Mouse (Mus musculus) spleen, adult 18-20 months (tissue): ENCODE data around the gene Sash1.

Experiments
- DNase-seq, 2 experiments: peaks; one replicate each; pipeline ENCODE4 v3.0.0; 2022; ENCODE audit warnings: mixed read lengths in 2 of 2

The Sash1 gene

DNA sequence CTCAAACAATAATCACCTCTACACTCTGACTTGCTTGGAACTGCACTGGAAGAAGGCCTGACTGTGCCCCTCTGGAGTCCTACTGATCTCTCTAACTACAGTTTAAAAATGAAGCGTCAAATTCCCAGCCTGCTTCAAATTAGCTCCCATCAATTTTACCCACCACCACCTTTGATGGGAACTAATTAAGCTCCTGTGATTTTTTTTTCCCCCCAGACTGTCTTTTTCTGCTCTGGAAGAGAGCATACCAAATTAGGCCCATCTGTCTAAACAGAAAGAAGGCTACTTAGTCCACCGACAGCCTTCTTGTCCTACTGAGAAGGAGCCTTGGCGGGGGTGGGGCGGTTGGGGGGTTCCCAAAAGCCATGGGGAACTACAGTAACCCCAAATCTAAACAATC, 37.9 kb downstream of the Sash1 start:
- DNase-seq = no peak

DNA sequence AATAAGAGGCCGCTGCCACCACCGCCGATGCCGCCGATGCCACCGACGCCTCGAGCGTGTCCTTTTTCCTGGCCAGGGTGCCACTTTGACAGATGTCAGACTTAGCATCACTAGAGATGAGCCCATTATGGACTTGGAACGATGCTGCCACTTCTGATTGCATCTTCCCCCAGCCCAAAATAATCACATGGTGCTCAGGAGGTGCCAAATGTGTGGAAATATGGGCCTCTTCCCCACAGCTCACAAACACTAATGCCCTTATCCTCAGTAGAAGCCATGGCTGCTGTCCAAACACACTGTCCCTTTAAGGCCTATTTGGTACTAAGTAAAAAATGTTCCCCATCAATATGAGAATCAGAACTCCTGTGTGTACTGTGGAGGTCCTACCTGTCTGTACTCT, 39.6 kb downstream of the Sash1 start:
- no peak for DNase-seq

GRCm38 (mm10) chr10:8845230-8845770, 40.6 kb downstream of the Sash1 start:
- no peak for DNase-seq

DNA sequence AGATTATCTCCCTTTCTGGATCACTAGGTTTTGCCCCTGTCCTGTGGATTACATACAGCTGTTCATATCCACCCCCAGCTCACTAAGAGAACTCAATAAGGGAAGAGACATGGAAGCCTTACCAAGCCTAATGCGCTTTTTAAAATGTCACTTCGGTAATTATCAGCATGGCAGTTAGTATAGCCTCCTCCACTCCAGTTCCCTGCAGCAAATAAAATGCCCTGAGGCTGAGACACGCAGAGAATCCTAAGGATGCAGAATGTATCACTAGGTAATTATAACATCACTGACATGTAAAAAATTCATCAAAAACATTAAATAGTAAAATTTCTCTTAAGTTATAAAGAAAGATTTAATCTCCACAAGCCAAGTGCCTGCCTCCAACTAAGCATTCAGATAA, 45.9 kb downstream of the Sash1 start:
- no peak for DNase-seq

- peak in 1 of 2 experiments; percentile 19 for DNase-seq
Measured at GRCm38 (mm10) chr10:8833816-8834464, 51.9 kb downstream of the Sash1 start.

GRCm38 (mm10) chr10:8826303-8826702, 59.6 kb downstream of the Sash1 start:
- DNase-seq = no peak

DNA sequence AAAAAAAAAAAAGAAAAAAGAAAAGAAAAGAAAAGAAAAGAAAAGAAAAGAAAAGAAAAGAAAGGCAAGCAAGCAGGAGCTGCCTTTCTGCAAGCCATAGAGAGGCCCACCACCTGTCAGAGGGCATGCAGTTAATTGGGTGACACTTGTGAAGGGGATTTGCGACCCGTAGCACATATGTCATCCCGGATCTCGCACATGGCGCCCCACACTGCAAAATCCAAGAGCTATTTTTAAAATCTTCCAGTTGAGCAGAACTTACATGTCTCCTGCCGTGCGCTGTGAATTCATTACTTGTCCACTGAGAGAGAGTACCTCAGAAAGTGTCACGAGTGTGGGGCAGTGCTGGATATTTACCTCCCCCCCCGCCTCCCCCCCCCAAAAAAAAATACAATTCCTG, 60.0 kb downstream of the Sash1 start:
- DNase-seq = no peak

- DNase-seq = no peak
Measured at GRCm38 (mm10) chr10:8818066-8818465, 67.8 kb downstream of the Sash1 start.

DNA sequence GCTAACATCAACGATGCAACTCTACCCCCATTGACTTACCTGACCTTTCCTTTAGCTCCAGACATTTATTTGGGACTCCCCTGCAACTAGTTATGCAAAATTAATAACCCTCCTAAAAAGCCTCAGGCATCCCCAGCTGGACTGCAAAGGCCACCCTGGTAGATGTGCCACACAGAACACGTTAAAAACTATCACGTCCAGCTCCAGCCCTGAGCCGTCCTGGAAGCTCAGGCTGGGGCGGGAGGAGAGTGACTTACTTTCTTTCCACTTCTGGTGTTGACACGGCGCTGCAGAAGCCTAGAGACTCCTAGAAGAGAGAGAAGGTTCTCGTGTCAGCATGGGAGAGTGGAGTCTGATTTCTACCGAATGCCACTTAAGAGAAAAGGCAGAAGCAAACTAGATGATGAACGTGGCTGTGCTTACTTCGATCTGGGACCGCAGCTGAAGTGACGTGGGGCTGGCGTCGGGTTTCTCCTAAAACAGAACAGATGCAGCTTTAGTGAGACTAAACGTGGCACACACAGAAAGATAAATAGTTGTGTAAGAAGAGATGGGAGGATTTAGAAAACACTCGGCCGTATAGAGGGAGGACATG, 71.8 kb downstream of the Sash1 start:
- DNase-seq = no peak

DNA sequence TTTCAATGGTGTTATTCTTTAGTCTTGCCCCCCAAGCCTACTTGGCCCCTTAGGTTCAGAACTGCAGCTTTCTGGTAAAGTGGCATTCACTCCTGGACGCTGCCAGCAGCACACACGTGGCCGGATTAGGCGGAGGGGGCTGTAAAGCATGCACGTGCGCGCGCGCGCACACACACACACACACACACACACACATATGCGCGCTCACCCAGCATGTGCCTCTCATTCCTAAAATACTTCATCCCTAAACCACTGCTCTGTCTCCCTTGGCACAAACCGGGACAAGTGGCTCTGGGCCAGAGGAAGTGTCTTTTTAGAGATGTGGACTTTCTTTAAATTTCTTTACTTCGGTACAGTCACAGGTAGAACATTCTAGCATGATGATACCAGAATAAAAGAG, 72.6 kb downstream of the Sash1 start:
- no peak for DNase-seq

- no peak for DNase-seq
Measured at GRCm38 (mm10) chr10:8812807-8813206, 73.1 kb downstream of the Sash1 start.

GRCm38 (mm10) chr10:8811261-8812039, 74.4 kb downstream of the Sash1 start:
- DNase-seq = no peak

- DNase-seq = no peak
Measured at GRCm38 (mm10) chr10:8810496-8810895, 75.4 kb downstream of the Sash1 start.

- no peak for DNase-seq
Measured at GRCm38 (mm10) chr10:8808383-8808782, 77.5 kb downstream of the Sash1 start.

DNA sequence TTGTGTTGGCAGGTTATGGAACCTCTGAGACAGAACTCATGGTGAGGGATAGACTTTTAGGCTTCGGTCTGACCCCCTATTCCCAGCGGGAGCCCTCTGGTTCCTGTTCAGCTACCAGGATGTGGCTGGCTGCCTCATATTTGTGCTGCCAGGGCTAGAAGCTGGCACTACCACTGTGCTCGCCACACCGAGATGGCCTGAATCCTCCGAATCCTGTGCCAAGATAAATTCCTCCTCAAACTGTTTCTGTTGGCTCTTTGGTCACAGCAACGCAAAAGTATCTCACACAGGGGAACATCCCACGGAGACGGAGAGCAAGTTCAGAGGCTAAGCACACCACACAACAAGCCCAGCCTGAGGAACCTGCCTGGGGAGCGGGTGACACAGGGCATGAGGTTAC, 78.3 kb downstream of the Sash1 start:
- no peak for DNase-seq

DNA sequence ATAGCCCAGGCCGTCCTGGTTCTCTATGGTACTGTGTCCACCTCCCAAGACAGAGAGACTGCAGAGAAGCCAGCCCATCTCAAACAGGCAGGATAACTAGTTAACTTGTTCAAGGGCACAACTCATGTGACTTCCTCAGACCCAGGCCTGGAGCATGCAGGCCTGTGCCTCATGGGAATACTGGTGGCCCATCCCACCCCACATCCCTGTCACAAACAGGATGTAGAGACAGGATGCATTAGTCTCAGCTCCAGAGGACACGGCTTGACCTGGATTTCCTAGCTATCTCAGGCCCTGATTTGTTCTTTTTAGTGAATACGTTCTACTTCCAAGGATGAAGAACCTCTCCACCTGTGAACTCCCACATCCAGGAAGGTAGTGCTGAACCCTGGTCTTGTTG, 80.5 kb downstream of the Sash1 start:
- DNase-seq = no peak

- DNase-seq = no peak
Measured at GRCm38 (mm10) chr10:8804292-8804691, 81.6 kb downstream of the Sash1 start.

DNA sequence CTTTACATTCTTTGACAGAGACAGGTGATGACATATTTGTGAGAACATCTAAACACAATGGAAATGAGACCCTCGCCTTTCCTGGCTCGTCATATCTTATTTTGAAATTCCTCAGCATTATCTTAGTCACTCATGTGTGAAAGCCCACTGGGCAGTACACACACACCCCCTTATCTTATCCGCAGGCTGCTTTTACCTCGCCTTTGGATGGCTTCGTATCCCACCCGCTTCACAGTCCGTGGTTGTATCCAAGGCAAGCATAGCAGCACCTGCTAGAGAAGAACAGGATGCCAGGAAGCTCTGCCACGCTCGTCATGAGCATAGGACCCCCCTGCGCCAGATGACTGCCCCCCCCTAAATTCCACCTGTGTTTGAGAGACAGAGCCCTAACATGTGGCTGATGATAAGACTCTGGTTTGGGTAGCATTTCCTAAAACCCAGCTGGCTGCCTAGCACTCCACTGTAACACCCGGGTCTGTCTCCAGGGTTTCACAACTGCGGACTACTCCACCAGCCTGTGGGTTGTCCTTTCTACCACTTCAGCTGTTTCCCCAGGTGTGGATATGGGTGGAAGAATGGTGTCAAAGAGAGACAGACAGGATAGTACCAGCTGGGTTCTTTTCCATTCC, 84.0 kb downstream of the Sash1 start:
- DNase-seq = no peak

- DNase-seq = no peak
Measured at GRCm38 (mm10) chr10:8801139-8801613, 84.7 kb downstream of the Sash1 start.

DNA sequence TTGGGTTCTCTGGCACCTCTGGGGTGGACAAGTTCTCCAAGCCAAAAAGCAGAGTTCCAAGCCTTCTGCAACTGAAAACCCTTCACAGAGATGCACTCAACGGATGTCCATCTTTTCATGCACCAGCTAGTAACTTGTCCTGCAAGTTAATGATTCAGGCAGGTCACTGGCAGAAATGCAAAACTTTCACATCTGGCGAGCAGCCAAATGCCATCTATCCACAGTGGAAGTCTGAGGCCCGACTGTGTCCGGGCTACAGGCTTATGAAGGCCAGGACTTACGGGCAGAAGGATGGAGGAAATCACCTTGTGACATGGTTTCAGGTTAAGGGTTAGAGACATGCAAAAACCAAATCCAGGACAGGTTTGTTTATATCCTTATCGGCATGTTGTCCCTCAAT, 88.0 kb downstream of the Sash1 start:
- no peak for DNase-seq

GRCm38 (mm10) chr10:8795336-8795735, 90.5 kb downstream of the Sash1 start:
- DNase-seq = peak; percentile 13 to 60

GRCm38 (mm10) chr10:8792412-8792811, 93.5 kb downstream of the Sash1 start:
- peak in 1 of 2 experiments; percentile 39 for DNase-seq

GRCm38 (mm10) chr10:8789096-8789495, 96.8 kb downstream of the Sash1 start:
- no peak for DNase-seq
